Mouse (Mus musculus) lung, adult 2 months (tissue): ENCODE data around the gene Brca1.

Experiments used
- CTCF ChIP-seq: fragments of 200-500 bp; IDR thresholded peaks from 2 replicates; pipeline ENCODE4 v1.5.1; 2011; ENCODE audit warnings: mild to moderate bottlenecking, low read length, control low read depth; ENCODE audit not compliant: insufficient read depth
- POLR2A ChIP-seq: fragments of 200-500 bp; IDR thresholded peaks from 2 replicates; pipeline ENCODE4 v1.6.1; 2011; ENCODE audit warnings: low read depth, mild to moderate bottlenecking, control low read depth, low read length, borderline replicate concordance; ENCODE audit errors: extremely low read depth

- TF ChIP-seq POLR2A, result no peak
- TF ChIP-seq CTCF, result no peak
Observed at GRCm38 (mm10) chr11:101479171-101479635, 72.6 kb downstream of the Brca1 start.
